Mouse (Mus musculus): Measurements from ENCODE around the gene Pglyrp1.
"Not testable (repeated sequence)": the region's sequence is repeated elsewhere in the genome, so short reads cannot be mapped to it uniquely, and the experiment has no call there.

The Pglyrp1 gene

GRCm38 (mm10) chr7:18871031-18871430 lies at the start of gene Pglyrp1:
TSS of gene Pglyrp1 (plus strand) at chr7:18871331.
- DNase-seq (ENCODE audit: extremely low read depth, insufficient read length, low spot score) = not testable (repeated sequence)

- DNase-seq (ENCODE audit: extremely low read depth, insufficient read length, low spot score) = no peak
These were observed 49.6 kb upstream of the Pglyrp1 start, which contains the start of gene Psg17 for GRCm38 (mm10) chr7:18821507-18821906. TSS of gene Psg17 (minus strand) at chr7:18821607.

- peak; percentile 9 for DNase-seq (ENCODE audit: extremely low read depth, insufficient read length, low spot score)
These were observed 43.2 kb upstream of the Pglyrp1 start for GRCm38 (mm10) chr7:18827792-18828546.

GRCm38 (mm10) chr7:18828592-18828991 lies 42.5 kb upstream of the Pglyrp1 start:
- DNase-seq (ENCODE audit: extremely low read depth, insufficient read length, low spot score) = peak; percentile 7

GRCm38 (mm10) chr7:18829545-18829944 lies 41.6 kb upstream of the Pglyrp1 start:
- no peak for DNase-seq (ENCODE audit: extremely low read depth, insufficient read length, low spot score)

GRCm38 (mm10) chr7:18832298-18832697 lies 38.8 kb upstream of the Pglyrp1 start:
- no peak for DNase-seq (ENCODE audit: extremely low read depth, insufficient read length, low spot score)

- DNase-seq (ENCODE audit: extremely low read depth, insufficient read length, low spot score) = no peak
These were observed 31.3 kb upstream of the Pglyrp1 start, which contains the start of gene Mill2 for GRCm38 (mm10) chr7:18839865-18840264. TSS of gene Mill2 (plus strand) at chr7:18839966.

- no peak for DNase-seq (ENCODE audit: extremely low read depth, insufficient read length, low spot score)
These were observed 30.6 kb upstream of the Pglyrp1 start for GRCm38 (mm10) chr7:18840386-18841173.

- no peak for DNase-seq (ENCODE audit: extremely low read depth, insufficient read length, low spot score)
These were observed 30.0 kb upstream of the Pglyrp1 start for GRCm38 (mm10) chr7:18841174-18841567.

- no peak for DNase-seq (ENCODE audit: extremely low read depth, insufficient read length, low spot score)
These were observed 26.3 kb upstream of the Pglyrp1 start for GRCm38 (mm10) chr7:18844811-18845210.

- DNase-seq (ENCODE audit: extremely low read depth, insufficient read length, low spot score) = no peak
These were observed 22.7 kb upstream of the Pglyrp1 start for GRCm38 (mm10) chr7:18848395-18848794.

GRCm38 (mm10) chr7:18858310-18858916 lies 12.7 kb upstream of the Pglyrp1 start:
- peak; percentile 69 for DNase-seq (ENCODE audit: extremely low read depth, insufficient read length, low spot score)

- DNase-seq (ENCODE audit: extremely low read depth, insufficient read length, low spot score) = peak; percentile 37
These were observed 8.3 kb upstream of the Pglyrp1 start for GRCm38 (mm10) chr7:18862801-18863200.

GRCm38 (mm10) chr7:18868491-18868890 lies 2.6 kb upstream of the Pglyrp1 start:
- no peak for DNase-seq (ENCODE audit: extremely low read depth, insufficient read length, low spot score)

GRCm38 (mm10) chr7:18872014-18872802 lies 1.1 kb downstream of the Pglyrp1 start:
- DNase-seq (ENCODE audit: extremely low read depth, insufficient read length, low spot score) = no peak

- no peak for DNase-seq (ENCODE audit: extremely low read depth, insufficient read length, low spot score)
These were observed 1.7 kb downstream of the Pglyrp1 start for GRCm38 (mm10) chr7:18872816-18873215.

GRCm38 (mm10) chr7:18873253-18873652 lies 2.1 kb downstream of the Pglyrp1 start:
- peak; percentile 67 for DNase-seq (ENCODE audit: extremely low read depth, insufficient read length, low spot score)

- DNase-seq (ENCODE audit: extremely low read depth, insufficient read length, low spot score) = no peak
These were observed 4.2 kb downstream of the Pglyrp1 start for GRCm38 (mm10) chr7:18875372-18875771.

GRCm38 (mm10) chr7:18878691-18879090 lies 7.6 kb downstream of the Pglyrp1 start:
- DNase-seq (ENCODE audit: extremely low read depth, insufficient read length, low spot score) = no peak

GRCm38 (mm10) chr7:18883991-18884744 lies 13.0 kb downstream of the Pglyrp1 start:
- no peak for DNase-seq (ENCODE audit: extremely low read depth, insufficient read length, low spot score)
